ENCODE assay signal across 22 mouse cellular contexts in genomic region chr8:103378545-103378944, GRCm38 (mm10).
"Had no signal": no experiment of that assay in that cellular context is flagged by ENCODE, and none has a peak within 500 bp of the region (broad histone marks: within the 10 kb centered on the region; RNA-seq: fewer than 3 reads in every experiment).

No protein-coding gene starts in this region.

- ATAC-seq: liver, embryonic 12.5 days; midbrain, embryonic 13.5 days; midbrain, embryonic 16.5 days had no signal

- H3K27me3 ChIP-seq: limb, embryonic 13.5 days; liver, embryonic 12.5 days; liver, embryonic 15.5 days; megakaryocyte, embryonic 14.5 days; midbrain, embryonic 13.5 days; neural tube, embryonic 13.5 days had no signal

- H3K4me3 ChIP-seq: layer of hippocampus, adult 2 months; limb, embryonic 10.5 days; limb, embryonic 13.5 days; liver, embryonic 12.5 days; liver, embryonic 15.5 days; megakaryocyte, embryonic 14.5 days; midbrain, embryonic 10.5 days; midbrain, embryonic 13.5 days; myocyte; neural tube, embryonic 13.5 days had no signal

- H3K36me3 ChIP-seq: limb, embryonic 10.5 days; limb, embryonic 13.5 days; liver, embryonic 12.5 days; liver, embryonic 15.5 days; midbrain, embryonic 10.5 days; midbrain, embryonic 13.5 days; neural tube, embryonic 13.5 days had no signal

- DNase-seq: kidney, adult 11 months; kidney, adult 8-10 months; kidney, postnatal 25 days; layer of hippocampus, adult 9-11 months; liver; lung, adult 18-20 months; lung, postnatal 10 days; thymus, adult 2 months; thymus, postnatal 14 days; thymus, postnatal 4 days had no signal

- H3K9me3 ChIP-seq: limb, embryonic 10.5 days; limb, embryonic 13.5 days; liver, embryonic 12.5 days; liver, embryonic 15.5 days; midbrain, embryonic 10.5 days; midbrain, embryonic 13.5 days; neural tube, embryonic 13.5 days had no signal

- H3K27ac ChIP-seq: layer of hippocampus, adult 2 months; limb, embryonic 10.5 days; limb, embryonic 13.5 days; liver, embryonic 12.5 days; liver, embryonic 15.5 days; midbrain, embryonic 10.5 days; midbrain, embryonic 13.5 days; neural tube, embryonic 13.5 days; stomach, postnatal 0 days had no signal

- H3K4me1 ChIP-seq: liver, embryonic 12.5 days; liver, embryonic 15.5 days; megakaryocyte, embryonic 14.5 days; midbrain, embryonic 13.5 days; neural tube, embryonic 13.5 days had no signal

- H3K4me2 ChIP-seq: limb, embryonic 13.5 days; liver, embryonic 12.5 days; liver, embryonic 15.5 days; midbrain, embryonic 13.5 days; neural tube, embryonic 13.5 days had no signal

- H3K9ac ChIP-seq: limb, embryonic 13.5 days; liver, embryonic 12.5 days; liver, embryonic 15.5 days; midbrain, embryonic 13.5 days; neural tube, embryonic 13.5 days had no signal
